Mouse (Mus musculus) midbrain, embryonic 10.5 days (tissue): ENCODE results near the gene Esrrg. TPM values are rescaled to one million over a fixed set of nuclear protein-coding genes. Genes with fewer than 3 reads are reported as not detected.
A peak's percentile ranks its signal among the peaks of the same experiment; 100 is the strongest.

Experiments used
- DNase-seq: peaks from one replicate; pipeline ENCODE4 v3.0.0-alpha.2; 2017; ENCODE audit warnings: low spot score
- H3K27ac ChIP-seq: fragments of 300-500 bp; sonication (generic); replicated peaks from 2 replicates; pipeline ENCODE4 v1.5.1; 2016; ENCODE audit warnings: mild to moderate bottlenecking
- H3K27me3 ChIP-seq: fragments of 300-500 bp; sonication (generic); 2 replicates; pipeline ENCODE4 v1.6.1; 2016; ENCODE audit warnings: low read depth, mild to moderate bottlenecking; ENCODE audit not compliant: poor library complexity, severe bottlenecking
- H3K36me3 ChIP-seq: fragments of 300-500 bp; sonication (generic); 2 replicates; pipeline ENCODE4 v1.6.1; 2016; ENCODE audit warnings: mild to moderate bottlenecking, moderate library complexity
- H3K4me1 ChIP-seq: fragments of 300-500 bp; sonication (generic); 2 replicates; pipeline ENCODE4 v1.6.1; 2016
- H3K4me3 ChIP-seq: fragments of 300-500 bp; sonication (generic); 2 replicates; pipeline ENCODE4 v1.5.1; 2016; ENCODE audit warnings: mild to moderate bottlenecking, moderate library complexity
- H3K9me3 ChIP-seq: fragments of 300-500 bp; sonication (generic); replicated peaks from 2 replicates; pipeline ENCODE4 v1.6.1; 2016; ENCODE audit warnings: mild to moderate bottlenecking
- WGBS: fragments of 180-500 bp; shearing (Covaris S2); methylation state at CpG from one replicate; pipeline ENCODE4 v1.1.7; 2016; 5-methylcytosine and 5-hydroxymethylcytosine counted together
- polyA plus RNA-seq: library from polyadenylated mRNA; unstranded; fragments of >200 nt; fragmentation: Nextera tagmentation; extraction: Ambion mirVana; gene quantifications from 2 replicates; pipeline ENCODE4 v1.2.1, GENCODE M21; 2016

Gene Esrrg
- polyA plus RNA-seq, 1 experiment from 2014 or later, result 2.0 TPM

- H3K4me3 ChIP-seq, result no peak overlapping the region
- no peaks in the 10 kb centered on the region for H3K36me3 ChIP-seq
- no peaks in the 10 kb centered on the region for H3K27me3 ChIP-seq
- H3K27ac ChIP-seq, result 0 out of 2 replicates have a peak overlapping the region, but pooled peaks have one; percentile 10
- 63% methylated on average over 3 of the region's 3 CpGs for WGBS
- no peaks in the 10 kb centered on the region for H3K9me3 ChIP-seq
- no peaks in the 10 kb centered on the region for H3K4me1 ChIP-seq
- no peak for DNase-seq
Measured at GRCm38 (mm10) chr1:188118125-188118524, 509.5 kb downstream of the Esrrg start.

GRCm38 (mm10) chr1:188119806-188120205 is 511.2 kb downstream of the Esrrg start:
- no peak for DNase-seq
- H3K36me3 ChIP-seq, result no peaks in the 10 kb centered on the region
- H3K4me3 ChIP-seq, result no peak overlapping the region
- no peaks in the 10 kb centered on the region for H3K27me3 ChIP-seq
- no peaks in the 10 kb centered on the region for H3K9me3 ChIP-seq
- H3K4me1 ChIP-seq, result no peaks in the 10 kb centered on the region
- no peak overlapping the region for H3K27ac ChIP-seq
- WGBS, result 87% methylated on average over 8 of the region's 8 CpGs

- WGBS, result 88% methylated on average over 6 of the region's 6 CpGs
- no peaks in the 10 kb centered on the region for H3K4me1 ChIP-seq
- H3K4me3 ChIP-seq, result no peak overlapping the region
- no peak for DNase-seq
- H3K36me3 ChIP-seq, result no peaks in the 10 kb centered on the region
- H3K27ac ChIP-seq, result no peak overlapping the region
- no peaks in the 10 kb centered on the region for H3K27me3 ChIP-seq
- no peaks in the 10 kb centered on the region for H3K9me3 ChIP-seq
Measured at GRCm38 (mm10) chr1:188125521-188126021, 517.0 kb downstream of the Esrrg start.

- peaks cover 6% of the 10 kb centered on the region; the same call in 1 of the 2 replicates for H3K4me1 ChIP-seq
- H3K27me3 ChIP-seq, result no peaks in the 10 kb centered on the region
- H3K9me3 ChIP-seq, result no peaks in the 10 kb centered on the region
- no peaks in the 10 kb centered on the region for H3K36me3 ChIP-seq
- 79% methylated on average over 5 of the region's 5 CpGs for WGBS
- H3K27ac ChIP-seq, result no peak overlapping the region
- H3K4me3 ChIP-seq, result no peak overlapping the region
- no peak for DNase-seq
Measured at GRCm38 (mm10) chr1:188136126-188136525, 527.5 kb downstream of the Esrrg start.

GRCm38 (mm10) chr1:188139473-188139872 is 530.9 kb downstream of the Esrrg start:
- H3K27me3 ChIP-seq, result no peaks in the 10 kb centered on the region
- no peak overlapping the region for H3K4me3 ChIP-seq
- DNase-seq, result no peak
- H3K27ac ChIP-seq, result no peak overlapping the region
- no peaks in the 10 kb centered on the region for H3K36me3 ChIP-seq
- H3K4me1 ChIP-seq, result peaks cover 11% of the 10 kb centered on the region
- H3K9me3 ChIP-seq, result no peaks in the 10 kb centered on the region
- 67% methylated on average over 4 of the region's 4 CpGs for WGBS

- 73% methylated on average over 4 of the region's 4 CpGs for WGBS
- Histone ChIP-seq H3K4me1 (peaks cover 11% of the 10 kb centered on the region), H3K36me3 (no peaks in the 10 kb centered on the region), H3K9me3 (no peaks in the 10 kb centered on the region), H3K27ac (no peak overlapping the region), H3K27me3 (no peaks in the 10 kb centered on the region), H3K4me3 (no peak overlapping the region)
- no peak for DNase-seq
Measured at GRCm38 (mm10) chr1:188140221-188140620, 531.6 kb downstream of the Esrrg start.

- WGBS, result 84% methylated on average over 12 of the region's 12 CpGs
- Histone ChIP-seq H3K36me3 (no peaks in the 10 kb centered on the region), H3K27ac (no peak overlapping the region), H3K4me1 (0 out of 2 replicates have a peak, but pooled peaks cover 3% of the 10 kb centered on the region), H3K9me3 (no peaks in the 10 kb centered on the region), H3K27me3 (peaks cover 42% of the 10 kb centered on the region), H3K4me3 (no peak overlapping the region)
- no peak for DNase-seq
Measured at GRCm38 (mm10) chr1:188147381-188148156, 539.0 kb downstream of the Esrrg start.

- Histone ChIP-seq H3K9me3 (no peaks in the 10 kb centered on the region), H3K4me1 (peaks cover 20% of the 10 kb centered on the region), H3K4me3 (no peak overlapping the region), H3K27me3 (peaks cover 59% of the 10 kb centered on the region), H3K27ac (no peak overlapping the region), H3K36me3 (no peaks in the 10 kb centered on the region)
- WGBS, result 93% methylated on average over 8 of the region's 8 CpGs
- DNase-seq, result no peak
Measured at GRCm38 (mm10) chr1:188151066-188151465, 542.5 kb downstream of the Esrrg start.

GRCm38 (mm10) chr1:188152011-188152410 is 543.4 kb downstream of the Esrrg start:
- no peaks in the 10 kb centered on the region for H3K9me3 ChIP-seq
- DNase-seq, result no peak
- H3K4me3 ChIP-seq, result no peak overlapping the region
- no peak overlapping the region for H3K27ac ChIP-seq
- peaks cover 20% of the 10 kb centered on the region for H3K4me1 ChIP-seq
- peaks cover 65% of the 10 kb centered on the region for H3K27me3 ChIP-seq
- no peaks in the 10 kb centered on the region for H3K36me3 ChIP-seq
- WGBS, result 99% methylated on average over 2 of the region's 2 CpGs

- H3K4me1 ChIP-seq, result peaks cover 20% of the 10 kb centered on the region
- H3K36me3 ChIP-seq, result no peaks in the 10 kb centered on the region
- no peak for DNase-seq
- H3K27ac ChIP-seq, result no peak overlapping the region
- peaks cover 71% of the 10 kb centered on the region for H3K27me3 ChIP-seq
- H3K4me3 ChIP-seq, result no peak overlapping the region
- WGBS, result 88% methylated on average over 2 of the region's 2 CpGs
- H3K9me3 ChIP-seq, result no peaks in the 10 kb centered on the region
Measured at GRCm38 (mm10) chr1:188153665-188154064, 545.1 kb downstream of the Esrrg start.

GRCm38 (mm10) chr1:188154466-188155110 is 546.0 kb downstream of the Esrrg start:
- 19% methylated on average over 14 of the region's 14 CpGs for WGBS
- Histone ChIP-seq H3K27ac (no peak overlapping the region), H3K36me3 (no peaks in the 10 kb centered on the region), H3K9me3 (no peaks in the 10 kb centered on the region), H3K4me3 (peak overlapping the region; percentile 37), H3K4me1 (peaks cover 18% of the 10 kb centered on the region), H3K27me3 (peaks cover 62% of the 10 kb centered on the region)
- DNase-seq, result peak; percentile 42

- H3K27ac ChIP-seq, result no peak overlapping the region
- WGBS, result 74% methylated on average over 22 of the region's 22 CpGs
- no peaks in the 10 kb centered on the region for H3K9me3 ChIP-seq
- no peaks in the 10 kb centered on the region for H3K36me3 ChIP-seq
- DNase-seq, result no peak
- H3K4me1 ChIP-seq, result peaks cover 17% of the 10 kb centered on the region
- H3K4me3 ChIP-seq, result peak overlapping the region; percentile 37; the same call in 1 of the 2 replicates
- peaks cover 56% of the 10 kb centered on the region for H3K27me3 ChIP-seq
Measured at GRCm38 (mm10) chr1:188155135-188155779, 546.7 kb downstream of the Esrrg start.
